Mouse (Mus musculus) ES-Bruce4 (cell line): Measurements from ENCODE around the gene Nkx2-5. TPM values are rescaled to one million over a fixed set of nuclear protein-coding genes. Genes with fewer than 3 reads are reported as not detected.

Experiments used
- H3K27ac ChIP-seq: 2 replicates; pipeline ENCODE4 v1.5.1; 2012; ENCODE audit warnings: low read length, inconsistent platforms; ENCODE audit not compliant: insufficient read depth
- H3K27me3 ChIP-seq: 2 replicates; pipeline ENCODE4 v1.6.1; 2012; ENCODE audit warnings: mild to moderate bottlenecking, low read length, inconsistent platforms; ENCODE audit not compliant: control insufficient read depth, poor library complexity, insufficient read depth, severe bottlenecking
- H3K36me3 ChIP-seq: 2 replicates; pipeline ENCODE4 v1.6.1; 2012; ENCODE audit warnings: inconsistent platforms, mild to moderate bottlenecking, low read length, moderate library complexity; ENCODE audit not compliant: control insufficient read depth, poor library complexity, insufficient read depth, severe bottlenecking
- H3K4me1 ChIP-seq: one replicate; pipeline ENCODE4 v1.8.1; 2011; ENCODE audit warnings: low read length; ENCODE audit not compliant: control insufficient read depth, insufficient read depth
- H3K4me3 ChIP-seq: 2 replicates; pipeline ENCODE4 v1.5.1; 2011; ENCODE audit warnings: low read depth, mild to moderate bottlenecking, low read length
- H3K9ac ChIP-seq: 2 replicates; pipeline ENCODE4 v1.6.1; 2012; ENCODE audit warnings: low read depth, mild to moderate bottlenecking, inconsistent platforms; ENCODE audit not compliant: poor library complexity, severe bottlenecking
- H3K9me3 ChIP-seq: replicated peaks from 2 replicates; pipeline ENCODE4 v1.6.1; 2012; ENCODE audit warnings: mild to moderate bottlenecking, low read length, inconsistent platforms; ENCODE audit not compliant: control insufficient read depth, poor library complexity, insufficient read depth, severe bottlenecking
- CTCF ChIP-seq: IDR thresholded peaks from one replicate; pipeline ENCODE4 v1.8.1; 2011; ENCODE audit warnings: low read depth, low read length
- EP300 ChIP-seq: IDR thresholded peaks from 2 replicates; pipeline ENCODE4 v1.6.1; 2011; ENCODE audit warnings: low read depth, low read length; ENCODE audit not compliant: insufficient read depth
- POLR2A ChIP-seq: IDR thresholded peaks from one replicate; pipeline ENCODE4 v1.8.1; 2011; ENCODE audit warnings: low read length; ENCODE audit not compliant: insufficient read depth
- polyA plus RNA-seq: library from polyadenylated mRNA; stranded (reverse); fragments of >200 nt; gene quantifications from 2 replicates; pipeline ENCODE4 v1.2.4, GENCODE M21; 2011; ENCODE audit warnings: low read depth; ENCODE audit not compliant: missing spikeins, insufficient read depth, insufficient read length

Nkx2-5 gene
- not detected in 2 replicates for polyA plus RNA-seq

DNA sequence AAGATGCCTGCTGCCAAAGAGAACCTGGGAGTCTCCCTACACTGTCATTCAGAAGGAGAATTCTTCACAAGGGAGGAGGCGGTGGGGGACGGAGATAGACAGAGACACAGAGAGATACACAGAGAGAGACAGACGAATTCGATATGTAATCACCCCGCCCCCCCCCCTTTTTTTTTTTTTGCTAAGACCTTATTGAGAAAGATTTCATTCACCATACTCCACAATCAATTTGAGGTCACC is at the start of gene Nkx2-5:
TSS of gene Nkx2-5 (minus strand) at position 101 of the 240 bp plus-strand sequence.
- Histone ChIP-seq H3K4me1 (no peaks in the 10 kb centered on the region), H3K27me3 (peaks cover 43% of the 10 kb centered on the region), H3K36me3 (no peaks in the 10 kb centered on the region), H3K9me3 (no peaks in the 10 kb centered on the region), H3K9ac (peak within 1 kb of the TSS; percentile 23; the same call in 1 of the 2 replicates), H3K4me3 (peak within 1 kb of the TSS; percentile 41), H3K27ac (no peak within 1 kb of the TSS)
- TF ChIP-seq EP300: no peak
- TF ChIP-seq POLR2A: no peak
- TF ChIP-seq CTCF: no peak

DNA sequence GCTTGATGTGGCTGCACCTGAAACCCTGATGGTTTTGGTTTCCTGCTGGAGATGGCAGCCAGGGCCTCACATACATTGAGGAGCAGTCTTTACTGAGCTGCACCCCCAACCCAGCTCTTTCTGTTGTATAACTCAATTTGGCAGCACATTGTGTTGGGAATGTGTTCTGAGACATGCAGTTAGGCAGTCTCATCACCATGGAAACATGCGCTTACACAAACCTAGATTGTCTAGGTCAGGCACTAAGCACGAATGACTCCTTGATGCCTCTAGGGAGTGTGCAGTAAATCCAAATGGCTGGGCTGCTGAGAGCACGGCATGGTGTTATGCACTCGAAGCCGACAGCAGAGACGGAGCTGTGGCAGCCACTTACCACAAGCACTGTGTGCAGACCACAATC is 49.5 kb upstream of the Nkx2-5 start:
- Histone ChIP-seq H3K27me3 (no peaks in the 10 kb centered on the region), H3K9ac (no peak overlapping the region), H3K9me3 (no peaks in the 10 kb centered on the region), H3K4me3 (no peak overlapping the region), H3K4me1 (no peaks in the 10 kb centered on the region), H3K27ac (no peak overlapping the region), H3K36me3 (no peaks in the 10 kb centered on the region)
- TF ChIP-seq POLR2A (no peak), EP300 (no peak), CTCF (no peak)

DNA sequence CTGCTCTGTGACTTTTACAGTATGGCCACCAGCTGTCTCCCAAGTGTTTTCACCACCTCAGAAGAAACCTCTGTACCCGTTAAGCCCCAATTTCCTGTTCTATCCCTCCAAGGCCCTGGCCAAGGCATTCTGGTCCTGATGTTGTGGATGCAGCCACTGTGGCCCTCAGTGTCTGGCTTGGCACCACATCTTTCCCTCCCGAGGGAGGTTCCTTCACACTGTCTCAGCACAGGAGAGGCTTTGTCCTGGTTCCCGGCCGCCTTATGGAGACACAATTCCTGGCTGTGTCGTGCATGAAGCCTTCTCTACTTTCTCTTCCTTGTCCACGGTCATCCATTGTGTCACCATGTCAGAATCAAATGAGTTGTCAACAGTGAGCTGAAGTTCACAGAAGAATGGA is 48.7 kb upstream of the Nkx2-5 start:
- Histone ChIP-seq H3K9ac (no peak overlapping the region), H3K4me3 (no peak overlapping the region), H3K9me3 (no peaks in the 10 kb centered on the region), H3K27ac (no peak overlapping the region), H3K4me1 (no peaks in the 10 kb centered on the region), H3K36me3 (no peaks in the 10 kb centered on the region), H3K27me3 (no peaks in the 10 kb centered on the region)
- TF ChIP-seq EP300 (no peak), POLR2A (no peak), CTCF (no peak)

DNA sequence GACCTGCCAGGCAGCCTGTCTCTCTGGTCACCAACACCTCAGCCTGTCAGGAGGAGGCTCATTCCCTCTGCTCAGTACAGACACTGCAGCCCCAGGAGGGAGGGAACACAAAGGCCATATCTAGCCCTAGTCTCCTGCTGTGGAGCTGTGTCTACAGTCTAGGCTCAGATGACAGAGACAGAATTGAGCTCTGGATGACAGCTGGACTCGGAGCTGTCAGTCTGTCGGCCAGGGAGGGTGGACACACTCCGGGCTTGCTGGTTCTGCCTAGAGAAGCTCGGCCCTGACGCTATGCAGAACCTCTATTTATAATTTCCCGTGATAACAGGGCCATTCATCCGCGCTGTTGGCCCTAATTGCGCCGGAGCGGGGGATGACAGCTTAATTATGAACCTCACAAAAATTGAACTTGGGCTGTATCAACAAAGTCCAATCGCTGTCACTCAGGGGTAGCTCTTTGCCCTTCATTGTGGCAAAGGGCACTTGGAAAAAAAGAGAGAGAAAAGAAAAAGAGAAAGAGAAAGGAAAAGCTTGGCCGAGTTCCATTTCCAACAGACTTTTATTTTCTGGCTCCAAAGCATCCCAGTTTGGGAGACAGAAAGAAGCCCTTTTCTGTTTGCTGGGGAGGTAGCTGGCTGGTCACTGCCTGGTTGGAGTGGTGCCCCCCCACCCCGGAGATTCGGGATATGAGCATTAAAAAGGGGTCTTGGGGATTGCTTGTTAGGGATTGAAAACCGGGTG is 48.0 kb upstream of the Nkx2-5 start:
- Histone ChIP-seq H3K9me3 (no peaks in the 10 kb centered on the region), H3K27me3 (no peaks in the 10 kb centered on the region), H3K36me3 (no peaks in the 10 kb centered on the region), H3K4me3 (no peak overlapping the region), H3K9ac (no peak overlapping the region), H3K27ac (no peak overlapping the region), H3K4me1 (no peaks in the 10 kb centered on the region)
- TF ChIP-seq CTCF: no peak
- TF ChIP-seq POLR2A: no peak
- TF ChIP-seq EP300: no peak

DNA sequence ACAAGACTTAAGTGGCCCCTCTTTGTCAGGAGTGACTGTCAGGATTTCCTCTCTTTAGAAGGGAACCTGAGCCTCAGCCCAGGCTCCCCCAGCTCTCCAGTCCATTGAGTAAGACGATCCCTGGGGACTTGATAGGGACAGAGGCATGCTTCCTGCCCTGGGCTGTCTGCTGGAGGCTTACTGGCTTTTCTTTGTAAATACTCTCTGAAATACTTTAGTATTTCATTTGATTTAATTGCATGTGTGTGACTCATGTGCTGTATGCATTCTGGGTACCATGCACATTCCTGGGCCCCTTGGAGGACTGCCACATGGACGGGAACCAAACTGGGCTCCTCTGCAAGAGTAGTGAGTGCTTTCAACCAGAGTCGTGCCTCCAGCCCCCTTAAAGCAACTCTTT is 43.1 kb upstream of the Nkx2-5 start:
- Histone ChIP-seq H3K4me3 (no peak overlapping the region), H3K9me3 (no peaks in the 10 kb centered on the region), H3K27me3 (no peaks in the 10 kb centered on the region), H3K36me3 (no peaks in the 10 kb centered on the region), H3K9ac (no peak overlapping the region), H3K4me1 (no peaks in the 10 kb centered on the region), H3K27ac (no peak overlapping the region)
- no peak for TF ChIP-seq POLR2A
- no peak for TF ChIP-seq CTCF
- TF ChIP-seq EP300: no peak

DNA sequence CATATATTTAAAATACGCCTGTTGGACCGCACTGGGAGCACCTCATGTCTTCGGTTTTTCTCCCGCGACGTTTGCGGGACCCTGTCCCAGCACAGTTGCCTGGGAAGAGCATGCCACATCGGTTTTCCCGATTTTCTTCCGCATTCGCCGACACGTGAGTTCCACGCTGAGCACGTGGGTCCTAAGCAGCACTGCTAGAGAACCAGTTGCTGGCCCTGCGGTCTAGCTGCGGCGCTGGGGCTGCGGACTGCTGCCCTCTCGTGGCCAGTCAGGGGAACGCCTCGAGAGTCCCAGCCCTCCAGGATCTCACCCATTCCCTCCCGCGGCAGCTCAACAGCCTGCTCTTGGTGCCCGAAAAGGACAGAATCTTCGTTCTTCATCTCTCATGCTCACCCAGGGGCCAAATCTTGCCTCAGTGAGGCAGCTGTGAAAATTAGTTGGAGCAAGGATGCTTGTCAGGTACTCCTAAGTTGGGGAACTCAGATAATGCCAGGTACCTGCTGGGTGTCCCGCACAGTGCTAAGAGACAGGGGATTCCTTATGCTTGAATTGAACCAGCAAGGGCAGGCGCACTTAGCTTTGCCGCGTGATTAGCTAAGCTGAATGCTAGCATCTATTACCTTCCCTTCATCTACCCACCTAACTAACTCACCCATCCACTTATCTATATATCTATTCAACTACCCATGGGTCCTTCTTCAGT is 41.4 kb upstream of the Nkx2-5 start:
- Histone ChIP-seq H3K36me3 (no peaks in the 10 kb centered on the region), H3K27ac (no peak overlapping the region), H3K9me3 (no peaks in the 10 kb centered on the region), H3K27me3 (no peaks in the 10 kb centered on the region), H3K9ac (no peak overlapping the region), H3K4me3 (peak overlapping the region; percentile 19; the same call in 1 of the 2 replicates), H3K4me1 (no peaks in the 10 kb centered on the region)
- TF ChIP-seq EP300: 0 out of 2 replicates have a peak, but pooled peaks have one; percentile 4
- TF ChIP-seq POLR2A: no peak
- peak; percentile 97 for TF ChIP-seq CTCF
